Mouse (Mus musculus): ENCODE data around the gene Pdcd11.

GRCm38 (mm10) chr19:47152062-47152369 is 61.4 kb downstream of the Pdcd11 start:
- TF ChIP-seq GATA1 (IDR thresholded peaks at IDR 0.05; ENCODE audit: borderline replicate concordance, low read length): no peak
- no peak for TF ChIP-seq FLI1 (IDR thresholded peaks at IDR 0.05; ENCODE audit: low read length)
